Mouse (Mus musculus) kidney, adult 11 months (tissue): Measurements from ENCODE around the gene Kctd4.
"Not testable (repeated sequence)": the region's sequence is repeated elsewhere in the genome, so short reads cannot be mapped to it uniquely, and the experiment has no call there.

Experiments
- DNase-seq: peaks from one replicate; pipeline ENCODE4 v3.0.0; 2022

The Kctd4 gene

GRCm38 (mm10) chr14:75954766-75955165, at the start of gene Kctd4:
TSS of gene Kctd4 (plus strand) at chr14:75955009.
- DNase-seq = no peak

GRCm38 (mm10) chr14:75906931-75907330, 47.9 kb upstream of the Kctd4 start:
- no peak for DNase-seq

- no peak for DNase-seq
Measured at GRCm38 (mm10) chr14:75911968-75912367, 42.8 kb upstream of the Kctd4 start.

GRCm38 (mm10) chr14:75912665-75913064, 42.1 kb upstream of the Kctd4 start:
- no peak for DNase-seq

GRCm38 (mm10) chr14:75923314-75924052, 31.3 kb upstream of the Kctd4 start:
- DNase-seq = no peak

GRCm38 (mm10) chr14:75929713-75930112, 25.1 kb upstream of the Kctd4 start:
- DNase-seq = not testable (repeated sequence)

- DNase-seq = no peak
Measured at GRCm38 (mm10) chr14:75931266-75931665, 23.5 kb upstream of the Kctd4 start.

GRCm38 (mm10) chr14:75934359-75934758, 20.4 kb upstream of the Kctd4 start:
- no peak for DNase-seq

GRCm38 (mm10) chr14:75937714-75938113, 17.1 kb upstream of the Kctd4 start:
- DNase-seq = no peak

- DNase-seq = no peak
Measured at GRCm38 (mm10) chr14:75941500-75941899, 13.3 kb upstream of the Kctd4 start.

GRCm38 (mm10) chr14:75942365-75942764, 12.4 kb upstream of the Kctd4 start:
- DNase-seq = no peak

GRCm38 (mm10) chr14:75947674-75948073, 7.1 kb upstream of the Kctd4 start:
- no peak for DNase-seq

GRCm38 (mm10) chr14:75953011-75953410, 1.8 kb upstream of the Kctd4 start:
- no peak for DNase-seq

- no peak for DNase-seq
Measured at GRCm38 (mm10) chr14:75962250-75962649, 7.4 kb downstream of the Kctd4 start.

- DNase-seq = no peak
Measured at GRCm38 (mm10) chr14:75963215-75963614, 8.4 kb downstream of the Kctd4 start.

GRCm38 (mm10) chr14:75964000-75964399, 9.2 kb downstream of the Kctd4 start:
- no peak for DNase-seq

- DNase-seq = no peak
Measured at GRCm38 (mm10) chr14:75964433-75964832, 9.6 kb downstream of the Kctd4 start.

- DNase-seq = no peak
Measured at GRCm38 (mm10) chr14:75967291-75967690, 12.5 kb downstream of the Kctd4 start.

- no peak for DNase-seq
Measured at GRCm38 (mm10) chr14:75976107-75976506, 21.3 kb downstream of the Kctd4 start.

GRCm38 (mm10) chr14:75981231-75981630, 26.4 kb downstream of the Kctd4 start:
- DNase-seq = no peak

GRCm38 (mm10) chr14:75983891-75984290, 29.1 kb downstream of the Kctd4 start:
- no peak for DNase-seq

- no peak for DNase-seq
Measured at GRCm38 (mm10) chr14:75985112-75985511, 30.3 kb downstream of the Kctd4 start.

- DNase-seq = no peak
Measured at GRCm38 (mm10) chr14:75986878-75987483, 32.2 kb downstream of the Kctd4 start.

- DNase-seq = no peak
Measured at GRCm38 (mm10) chr14:75989168-75989567, 34.4 kb downstream of the Kctd4 start.

- no peak for DNase-seq
Measured at GRCm38 (mm10) chr14:75990936-75991335, 36.1 kb downstream of the Kctd4 start.
